Mouse (Mus musculus) forelimb bud, embryonic 11.5 days (tissue): Measurements from ENCODE around the gene Ubac2.

ENCODE experiments used
- DNase-seq: peaks from one replicate; pipeline ENCODE4 v3.0.0-alpha.2; 2012; ENCODE audit warnings: low read depth, low spot score

Ubac2 gene

DNA sequence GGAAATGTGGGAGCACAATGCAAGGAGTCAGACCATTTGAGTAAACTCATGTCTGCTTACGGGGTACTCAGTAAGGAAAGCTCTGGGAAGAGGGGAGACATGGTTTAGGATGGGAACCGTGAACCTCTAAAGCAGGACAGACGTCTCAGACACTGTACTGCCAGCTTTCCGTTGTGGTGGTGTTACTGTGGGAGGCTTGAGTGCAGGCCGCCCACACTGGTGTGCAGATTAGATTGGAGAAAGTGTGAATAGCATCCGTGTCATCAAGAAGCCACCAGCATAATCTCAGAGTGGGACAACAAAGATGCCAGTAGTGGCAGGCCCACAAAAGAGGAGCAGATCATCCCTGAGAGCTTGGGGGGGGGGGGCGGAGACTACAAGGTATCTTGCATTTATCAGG is 123.8 kb downstream of the Ubac2 start:
- no peak for DNase-seq

- no peak for DNase-seq
Observed at GRCm38 (mm10) chr14:122003812-122004211, 125.4 kb downstream of the Ubac2 start.

- DNase-seq = no peak
Observed at GRCm38 (mm10) chr14:122008261-122008660, 129.8 kb downstream of the Ubac2 start.

DNA sequence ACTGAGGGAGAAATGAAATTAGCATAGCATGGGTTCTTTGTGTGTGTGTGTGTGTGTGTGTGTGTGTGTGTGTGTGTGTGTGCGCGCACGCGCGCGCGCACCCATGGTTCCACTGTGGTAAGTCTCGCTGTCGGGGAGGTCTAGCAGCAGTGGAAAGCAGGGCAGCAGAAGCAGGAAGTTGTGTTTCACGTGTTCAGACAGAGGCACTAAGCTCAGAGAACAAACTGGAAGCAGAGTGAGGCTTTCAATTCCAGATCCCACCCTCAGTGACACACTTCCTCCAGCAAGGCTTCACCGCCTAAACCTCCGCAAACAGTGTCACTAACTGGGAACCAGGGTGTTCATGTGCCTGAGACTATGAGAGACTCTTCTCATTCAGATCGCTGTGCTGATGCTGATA is 131.1 kb downstream of the Ubac2 start:
- no peak for DNase-seq

DNA sequence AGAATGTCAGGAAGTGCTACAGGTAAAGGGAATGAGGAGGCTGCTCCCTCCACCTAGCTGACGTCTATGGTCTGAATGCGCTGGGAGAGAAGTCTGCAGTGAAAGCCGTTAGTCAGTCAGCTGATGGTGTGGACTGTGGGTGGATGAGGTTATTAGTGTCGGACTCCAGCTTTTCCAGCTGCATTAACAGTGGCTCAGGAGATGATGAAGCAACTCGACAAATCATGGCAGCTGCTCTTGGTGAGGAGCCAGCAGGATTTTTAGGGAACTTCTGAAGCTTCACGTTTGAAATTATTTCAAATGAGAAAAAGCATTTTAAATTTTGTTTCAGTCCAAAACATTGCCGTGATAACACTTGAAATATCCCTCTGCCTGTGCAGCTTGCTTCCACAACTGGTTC is 131.9 kb downstream of the Ubac2 start:
- DNase-seq = no peak

GRCm38 (mm10) chr14:122011768-122012167 is 133.3 kb downstream of the Ubac2 start:
- DNase-seq = no peak

- no peak for DNase-seq
Observed at GRCm38 (mm10) chr14:122012193-122012592, 133.8 kb downstream of the Ubac2 start.

GRCm38 (mm10) chr14:122012814-122013213 is 134.4 kb downstream of the Ubac2 start:
- no peak for DNase-seq

GRCm38 (mm10) chr14:122013417-122013951 is 135.1 kb downstream of the Ubac2 start:
- DNase-seq = no peak

GRCm38 (mm10) chr14:122017958-122018357 is 139.5 kb downstream of the Ubac2 start:
- peak; percentile 11 for DNase-seq

GRCm38 (mm10) chr14:122019389-122019788 is 141.0 kb downstream of the Ubac2 start:
- no peak for DNase-seq

- no peak for DNase-seq
Observed at GRCm38 (mm10) chr14:122020567-122020966, 142.1 kb downstream of the Ubac2 start.

- DNase-seq = no peak
Observed at GRCm38 (mm10) chr14:122023054-122023453, 144.6 kb downstream of the Ubac2 start.

- DNase-seq = no peak
Observed at GRCm38 (mm10) chr14:122023928-122024327, 145.5 kb downstream of the Ubac2 start.

DNA sequence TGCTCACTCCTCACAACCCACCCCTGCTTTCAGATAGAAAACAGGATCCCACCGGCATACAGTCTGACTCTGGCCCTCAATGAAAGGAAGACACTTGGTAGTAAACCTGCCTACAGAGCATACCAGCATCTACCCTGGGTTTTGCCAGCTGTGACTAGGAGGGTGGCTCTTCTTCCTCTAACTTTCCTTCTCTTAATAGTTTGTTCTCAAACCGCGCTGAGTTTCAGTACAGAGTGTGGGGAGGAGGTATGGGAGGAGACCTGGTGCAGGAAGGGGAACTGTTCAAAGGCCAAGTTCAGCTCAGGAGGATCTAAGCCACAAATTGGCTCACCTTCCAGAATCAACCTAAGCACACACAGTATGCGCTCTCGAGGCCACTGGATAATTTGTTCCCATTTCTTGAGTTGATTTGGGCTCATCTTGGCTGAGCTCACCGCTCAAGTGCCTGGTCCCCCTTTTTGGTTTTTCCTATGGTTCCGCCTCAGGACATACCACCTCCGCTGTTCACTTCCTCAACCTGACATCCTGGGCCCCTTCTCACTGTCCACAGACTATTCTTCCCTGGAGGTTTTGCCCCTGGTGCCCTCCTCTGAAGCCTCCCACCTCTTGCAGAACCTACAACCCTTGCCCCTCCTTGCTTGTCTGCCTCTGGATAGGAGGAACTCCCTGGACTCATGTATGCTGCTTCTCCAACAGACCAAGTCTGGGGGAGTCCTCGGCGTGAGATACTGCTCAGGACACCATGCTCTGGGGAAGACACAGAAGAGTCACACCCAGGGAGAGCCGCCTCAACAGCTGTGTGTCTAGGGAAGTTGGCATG is 150.7 kb downstream of the Ubac2 start:
- DNase-seq = no peak

DNA sequence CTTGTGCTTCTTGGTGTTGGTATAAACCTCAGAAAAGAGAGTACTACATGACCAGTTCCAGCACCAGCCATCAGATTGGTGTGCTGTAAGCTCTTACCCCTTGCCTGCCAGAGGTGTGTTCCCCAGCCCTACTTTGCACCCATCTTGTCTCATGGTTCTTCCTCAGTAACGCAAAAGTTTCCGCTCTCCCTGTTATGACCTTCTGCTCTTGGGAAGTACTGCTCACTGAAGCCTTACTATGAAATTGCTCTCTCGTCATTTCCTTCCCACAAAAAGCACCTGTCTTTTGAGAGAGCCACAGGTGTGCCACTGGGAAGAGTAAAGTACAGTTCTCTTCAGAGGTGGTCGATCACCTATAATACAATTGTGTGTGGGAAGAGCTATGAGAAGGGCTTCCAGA is 151.4 kb downstream of the Ubac2 start:
- no peak for DNase-seq

- DNase-seq = no peak
Observed at GRCm38 (mm10) chr14:122032045-122032444, 153.6 kb downstream of the Ubac2 start.

DNA sequence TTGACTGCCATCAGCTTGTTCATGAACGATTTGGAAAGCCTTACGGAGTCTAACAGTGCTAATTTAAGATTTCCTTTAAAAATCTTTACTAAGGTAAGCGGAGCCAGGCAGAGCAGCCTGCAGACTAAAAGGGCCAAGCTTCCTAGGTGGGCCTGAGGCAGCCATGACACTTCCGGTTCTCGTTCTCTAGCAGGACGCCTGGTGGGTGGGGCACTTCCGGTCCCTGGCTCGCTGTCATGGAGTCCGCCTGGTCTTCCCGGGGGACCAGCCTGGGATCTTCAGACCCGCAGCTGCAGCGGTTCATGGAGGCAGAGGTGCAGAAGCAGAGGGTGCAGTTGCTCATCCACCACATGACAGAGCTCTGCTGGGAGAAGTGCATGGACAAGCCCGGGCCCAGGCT is 156.0 kb downstream of the Ubac2 start, which contains the start of gene Timm8a2:
Gene Timm8a2, plus strand, starts transcription at position 224 of the 400 bp plus-strand sequence.
- DNase-seq = no peak

DNA sequence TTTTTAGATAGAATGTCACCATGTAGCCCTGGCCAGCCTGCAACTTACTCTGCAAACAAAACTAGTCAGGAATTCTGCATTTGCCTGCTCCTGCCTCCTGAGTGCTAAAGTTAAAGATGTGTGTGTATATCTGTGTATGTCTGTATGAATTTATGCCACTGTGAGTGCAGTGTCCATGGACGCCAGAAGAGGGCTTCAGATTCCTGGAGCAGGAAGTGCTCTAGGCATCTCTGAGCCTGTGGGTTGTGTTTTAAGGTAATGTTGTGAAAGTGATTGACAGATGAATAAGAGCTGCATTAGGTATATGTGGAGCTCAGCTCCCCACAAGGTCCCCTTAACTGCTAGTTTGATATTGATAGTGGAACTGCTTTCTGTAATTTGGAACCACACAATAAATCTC is 156.8 kb downstream of the Ubac2 start:
- DNase-seq = no peak

GRCm38 (mm10) chr14:122035860-122036259 is 157.4 kb downstream of the Ubac2 start:
- DNase-seq = no peak

GRCm38 (mm10) chr14:122038874-122039647 is 160.6 kb downstream of the Ubac2 start:
- DNase-seq = no peak

- no peak for DNase-seq
Observed at GRCm38 (mm10) chr14:122041413-122041825, 163.0 kb downstream of the Ubac2 start.
